Mouse (Mus musculus) liver, embryonic 14.5 days (tissue): Measurements from ENCODE around the gene Zfp970. TPM values are rescaled to one million over a fixed set of nuclear protein-coding genes. Genes with fewer than 3 reads are reported as not detected.
"Not testable (repeated sequence)": the region's sequence is repeated elsewhere in the genome, so short reads cannot be mapped to it uniquely, and the experiment has no call there.

Experiments
- ATAC-seq: fragments of 200-750 bp; cut with Nextera tagmentation; 2 replicates; pipeline ENCODE4 v1.8.0; 2017; ENCODE audit warnings: moderate number of reproducible peaks, mild to moderate bottlenecking, moderate library complexity; ENCODE audit not compliant: insufficient read depth
- DNase-seq, 3 experiments: peaks; one replicate each; pipeline ENCODE4 v3.0.0-alpha.2; 2012 to 2013; ENCODE audit warnings: low read depth in 3 of 3, low spot score in 3 of 3
- H3K27ac ChIP-seq: fragments of 300-500 bp; sonication (generic); 2 replicates; pipeline ENCODE4 v1.5.1; 2014; ENCODE audit warnings: moderate library complexity, mild to moderate bottlenecking, control low read depth, inconsistent platforms
- H3K27me3 ChIP-seq: fragments of 300-500 bp; sonication (generic); 2 replicates; pipeline ENCODE4 v1.6.1; 2014; ENCODE audit warnings: mild to moderate bottlenecking, low read length, moderate library complexity; ENCODE audit not compliant: control insufficient read depth, insufficient read depth
- H3K36me3 ChIP-seq: fragments of 300-500 bp; sonication (generic); replicated peaks from 2 replicates; pipeline ENCODE4 v1.6.1; 2014; ENCODE audit warnings: low read depth; ENCODE audit not compliant: control insufficient read depth, insufficient read depth
- H3K4me1 ChIP-seq, 2 experiments: fragments of 200-500 bp in 1 of 2; fragments of 300-500 bp in 1 of 2; sonication (generic) in 1 of 2; replicated peaks; 2 replicates each; pipeline ENCODE4 v1.6.1; 2012 to 2014; ENCODE audit warnings: antibody characterized with exemption in 1 of 2, inconsistent platforms in 1 of 2, low read length in 1 of 2; ENCODE audit not compliant: control insufficient read depth in 2 of 2, insufficient read depth in 2 of 2
- H3K4me2 ChIP-seq: fragments of 300-500 bp; sonication (generic); 2 replicates; pipeline ENCODE4 v1.6.1; 2014; ENCODE audit warnings: low read depth, mild to moderate bottlenecking, control low read depth, moderate library complexity
- H3K4me3 ChIP-seq, 2 experiments: fragments of 200-500 bp in 1 of 2; fragments of 300-500 bp in 1 of 2; sonication (generic) in 1 of 2; 2 replicates each; pipeline ENCODE4 v1.5.1; 2012 to 2014; ENCODE audit warnings: low read depth in 2 of 2, low read length in 2 of 2, mild to moderate bottlenecking in 2 of 2, control low read depth in 1 of 2, inconsistent platforms in 1 of 2, moderate library complexity in 1 of 2; ENCODE audit not compliant: insufficient read depth in 1 of 2
- H3K9ac ChIP-seq: fragments of 300-500 bp; sonication (generic); replicated peaks from 2 replicates; pipeline ENCODE4 v1.6.1; 2014; ENCODE audit warnings: mild to moderate bottlenecking, control low read depth, moderate library complexity
- H3K9me3 ChIP-seq: fragments of 300-500 bp; sonication (generic); 2 replicates; pipeline ENCODE4 v1.6.1; 2016; ENCODE audit warnings: low read length, mixed read lengths; ENCODE audit not compliant: control insufficient read depth
- CTCF ChIP-seq: IDR thresholded peaks from 2 replicates; pipeline ENCODE4 v1.5.1; 2016; ENCODE audit warnings: antibody characterized with exemption, low read depth, control low read depth
- EP300 ChIP-seq: IDR thresholded peaks from 2 replicates; pipeline ENCODE4 v1.6.1; 2016; ENCODE audit warnings: antibody characterized with exemption, low read depth
- WGBS: fragments of 180-500 bp; shearing (Covaris S2); extraction: QIAGEN DNeasy Blood & Tissue Kit; methylation state at CpG from one replicate; pipeline ENCODE4 v1.1.7; 2014; ENCODE audit not compliant: insufficient replicate concordance; 5-methylcytosine and 5-hydroxymethylcytosine counted together
- polyA plus RNA-seq, 2 experiments: library from polyadenylated mRNA; depleted of rRNA in 1 of 2; stranded (reverse) in 1 of 2; unstranded in 1 of 2; fragments of >200 nt; fragmentation: Nextera tagmentation in 1 of 2; extraction: Ambion mirVana in 1 of 2; gene quantifications; 2 replicates each; pipeline versions ENCODE4 v1.2.1 to v1.2.3; 2012 to 2014

Gene Zfp970
- polyA plus RNA-seq, 2 experiments = 1.6 to 3.1 TPM

DNA sequence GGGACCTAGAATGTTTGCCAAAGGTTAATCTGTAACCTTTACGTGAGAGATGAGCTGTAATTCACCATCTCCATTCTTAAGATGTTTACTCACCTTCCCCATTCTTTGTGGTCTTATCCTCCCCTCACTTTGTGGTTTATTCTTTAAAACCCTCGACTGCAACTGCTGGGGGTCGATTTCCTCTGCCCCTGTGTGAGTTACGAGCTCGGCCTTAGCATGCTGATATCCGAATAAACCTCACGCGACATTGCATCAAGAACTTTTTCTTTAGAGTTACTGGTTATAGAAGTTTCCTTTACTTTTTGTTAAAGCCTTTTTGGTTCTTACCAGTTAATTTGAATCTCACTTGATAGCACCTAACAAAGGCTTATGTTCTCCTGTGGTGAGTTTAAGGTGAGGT, 55.5 kb downstream of the Zfp970 start:
- DNase-seq = no peak
- H3K36me3 ChIP-seq = no peaks in the 10 kb centered on the region
- whole genome bisulfite sequencing = 61% methylated on average over 8 of the region's 8 CpGs
- TF ChIP-seq CTCF = no peak
- TF ChIP-seq EP300 = no peak
- no peak for ATAC-seq
- H3K9me3 ChIP-seq = no peaks in the 10 kb centered on the region
- no peak overlapping the region for H3K27ac ChIP-seq
- no peak overlapping the region for H3K9ac ChIP-seq
- no peaks in the 10 kb centered on the region for H3K27me3 ChIP-seq
- H3K4me2 ChIP-seq = no peak overlapping the region
- no peak overlapping the region for H3K4me3 ChIP-seq
- no peaks in the 10 kb centered on the region for H3K4me1 ChIP-seq

DNA sequence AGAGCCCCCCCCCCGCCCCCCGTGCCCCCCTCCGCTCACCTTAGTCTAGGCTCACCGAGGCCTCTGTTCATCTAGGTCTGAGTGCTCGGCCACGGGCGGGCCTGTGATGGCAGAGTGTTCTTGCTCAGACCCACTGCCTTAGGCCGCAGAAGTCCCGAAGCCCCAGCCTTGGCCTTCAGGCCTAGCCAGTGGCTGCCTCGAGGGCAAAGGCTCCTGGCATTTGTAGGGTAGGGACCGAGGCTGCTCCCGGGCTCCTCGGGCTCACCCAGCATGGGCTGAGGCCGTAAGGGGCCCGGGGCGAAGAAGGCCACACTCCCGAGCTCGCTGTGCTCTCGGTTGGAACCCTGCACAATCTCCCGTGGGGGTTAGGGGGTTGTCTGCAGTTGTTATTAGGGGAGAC, 58.5 kb downstream of the Zfp970 start:
- Histone ChIP-seq H3K9ac (no peak overlapping the region), H3K27ac (no peak overlapping the region), H3K4me2 (no peak overlapping the region), H3K27me3 (no peaks in the 10 kb centered on the region), H3K36me3 (no peaks in the 10 kb centered on the region), H3K9me3 (no peaks in the 10 kb centered on the region), H3K4me1 (no peaks in the 10 kb centered on the region), H3K4me3 (no peak overlapping the region)
- DNase-seq (no peak), ATAC-seq (no peak)
- 78% methylated on average over 20 of the region's 20 CpGs for WGBS
- TF ChIP-seq EP300 (no peak), CTCF (no peak)

DNA sequence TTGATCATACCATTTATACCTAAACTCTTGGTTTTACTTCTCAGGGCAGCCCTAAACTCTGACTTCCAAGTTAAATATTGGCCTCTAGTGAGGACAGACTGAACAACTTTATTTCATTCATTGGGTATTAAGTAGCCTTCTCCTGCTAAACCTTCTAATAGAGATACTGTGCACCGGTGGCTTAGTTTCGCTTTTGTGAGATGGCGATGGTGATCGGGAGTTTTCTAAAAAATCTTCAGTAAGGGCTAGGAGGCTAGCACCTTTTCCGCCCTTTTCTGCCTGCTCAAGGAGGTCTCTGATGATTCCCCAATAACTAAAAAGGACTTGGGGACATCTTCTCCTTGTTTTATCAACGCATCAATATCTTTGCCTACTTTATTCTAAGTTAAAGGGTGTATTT, 59.1 kb downstream of the Zfp970 start:
- not testable (repeated sequence) for ATAC-seq
- WGBS = 74% methylated on average over 6 of the region's 6 CpGs

DNA sequence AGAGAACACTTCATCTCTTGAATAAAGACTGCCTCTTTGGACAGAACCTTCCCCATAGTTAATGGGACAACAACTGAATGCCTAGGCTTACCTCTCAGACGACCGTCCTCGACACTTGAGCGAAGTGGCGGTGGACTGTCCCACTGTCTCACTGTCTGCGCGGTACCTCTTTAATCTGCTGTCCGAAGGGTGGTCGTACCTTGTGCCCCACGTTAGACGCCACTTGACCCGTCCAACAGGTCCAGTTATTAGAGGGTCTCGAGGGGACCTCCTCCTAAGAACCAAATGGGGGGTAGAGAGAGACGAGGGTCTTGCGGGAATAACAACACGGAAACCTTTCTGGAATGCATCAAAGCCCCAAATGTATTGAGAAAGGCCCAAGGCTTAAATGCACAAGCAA, 59.6 kb downstream of the Zfp970 start:
- whole genome bisulfite sequencing = 77% methylated on average over 16 of the region's 16 CpGs
- not testable (repeated sequence) for DNase-seq, H3K27ac ChIP-seq, H3K4me1 ChIP-seq, H3K9me3 ChIP-seq, H3K9ac ChIP-seq, H3K27me3 ChIP-seq, H3K4me2 ChIP-seq, H3K4me3 ChIP-seq, ATAC-seq, H3K36me3 ChIP-seq

More for the DNA sequence above, 59.1 kb downstream of the Zfp970 start:
- H3K36me3 ChIP-seq, DNase-seq, H3K9me3 ChIP-seq, H3K4me1 ChIP-seq, H3K27me3 ChIP-seq, H3K27ac ChIP-seq, H3K9ac ChIP-seq, H3K4me2 ChIP-seq, H3K4me3 ChIP-seq: not testable (repeated sequence)

Other genes starting within 250 kb of the Zfp970 start
- not detected in 2 replicates for gene Gm14409, start 197.7 kb upstream of the Zfp970 start, polyA plus RNA-seq (2012; rRNA removed)
- gene Gm14409, start 197.7 kb upstream of the Zfp970 start, polyA plus RNA-seq (2014; fragmentation: Nextera tagmentation; extraction: Ambion mirVana) = not detected in 2 replicates
- gene Gm14412, start 140.4 kb upstream of the Zfp970 start, polyA plus RNA-seq (2012; rRNA removed) = 0.02 and 0.07 TPM in 2 replicates
- gene Gm14412, start 140.4 kb upstream of the Zfp970 start, polyA plus RNA-seq (2014; fragmentation: Nextera tagmentation; extraction: Ambion mirVana) = not detected in 2 replicates
- 0.63 and 1.1 TPM in 2 replicates for gene Gm14418, start 66.4 kb upstream of the Zfp970 start, polyA plus RNA-seq (2012; rRNA removed)
- 0.75 and 1.4 TPM in 2 replicates for gene Gm14418, start 66.4 kb upstream of the Zfp970 start, polyA plus RNA-seq (2014; fragmentation: Nextera tagmentation; extraction: Ambion mirVana)
- gene Gm14403, start 33.5 kb downstream of the Zfp970 start, polyA plus RNA-seq (2012; rRNA removed) = 0.40 and 1.2 TPM in 2 replicates
- gene Gm14403, start 33.5 kb downstream of the Zfp970 start, polyA plus RNA-seq (2014; fragmentation: Nextera tagmentation; extraction: Ambion mirVana) = 1.4 and 1.6 TPM in 2 replicates
- gene Gm14406, start 113.5 kb downstream of the Zfp970 start, polyA plus RNA-seq (2012; rRNA removed) = not detected in 2 replicates
- gene Gm14406, start 113.5 kb downstream of the Zfp970 start, polyA plus RNA-seq (2014; fragmentation: Nextera tagmentation; extraction: Ambion mirVana) = not detected in 2 replicates